ENCODE assay signal across 10 mouse cellular contexts in genomic region chr9:21987592-21988342, GRCm38 (mm10). TPM values are rescaled to one million over a fixed set of nuclear protein-coding genes. Genes with fewer than 3 reads are reported as not detected.
DNase-seq lines count a peak whose midpoint lies in the region; ATAC-seq and TF ChIP-seq lines count a peak whose summit lies in the region.
"Had no signal": no experiment of that assay in that cellular context is flagged by ENCODE, and none has a peak within 500 bp of the region (broad histone marks: within the 10 kb centered on the region; RNA-seq: fewer than 3 reads in every experiment).

No protein-coding gene starts in this region.

- peak overlapping the region; percentile 92 for H3K4me2 ChIP-seq in lung, embryonic 15.5 days
- H3K4me2 ChIP-seq in embryonic facial prominence, embryonic 14.5 days (ENCODE audit: low read depth, low read length): peak overlapping the region; percentile 56
- H3K4me2 ChIP-seq in kidney, embryonic 16.5 days (replicated peaks; ENCODE audit: low read depth, low read length): peak overlapping the region; percentile 86
- H3K4me2 ChIP-seq in stomach, embryonic 15.5 days: peak overlapping the region; percentile 90

- peak overlapping the region; percentile 51 for H3K4me3 ChIP-seq in lung, embryonic 15.5 days
- H3K4me3 ChIP-seq in lung, adult 2 months (replicated peaks; ENCODE audit: extremely low read depth, low read depth, low read length): no peak overlapping the region
- H3K4me3 ChIP-seq in embryonic facial prominence, embryonic 14.5 days (ENCODE audit: low read depth, low read length): peak overlapping the region; percentile 39; the same call in 1 of the 2 replicates
- H3K4me3 ChIP-seq in kidney, embryonic 16.5 days (ENCODE audit: low read length): peak overlapping the region; percentile 54
- peak overlapping the region; percentile 49 for H3K4me3 ChIP-seq in stomach, embryonic 15.5 days (replicated peaks)

- peaks cover 70% of the 10 kb centered on the region for H3K27me3 ChIP-seq in lung, embryonic 15.5 days
- peaks cover 75% of the 10 kb centered on the region for H3K27me3 ChIP-seq in embryonic facial prominence, embryonic 14.5 days (replicated peaks; ENCODE audit: control insufficient read depth, insufficient read depth, low read length)
- peaks cover 53% of the 10 kb centered on the region for H3K27me3 ChIP-seq in kidney, embryonic 16.5 days (ENCODE audit: insufficient read depth, low read length)
- H3K27me3 ChIP-seq in stomach, embryonic 15.5 days (replicated peaks): peaks cover 60% of the 10 kb centered on the region
- H3K27me3 ChIP-seq: Patski had no signal

- TF ChIP-seq CTCF in lung, adult 2 months (IDR thresholded peaks at IDR 0.05; ENCODE audit: insufficient read depth, low read length): no peak

- H3K27ac ChIP-seq in lung, embryonic 15.5 days: no peak overlapping the region
- no peak overlapping the region for H3K27ac ChIP-seq in embryonic facial prominence, embryonic 14.5 days (replicated peaks; ENCODE audit: low read depth, low read length)
- H3K27ac ChIP-seq in kidney, embryonic 16.5 days (ENCODE audit: low read length): no peak overlapping the region
- H3K27ac ChIP-seq in stomach, embryonic 15.5 days: no peak overlapping the region

- ATAC-seq in lung, embryonic 15.5 days (ENCODE audit: borderline replicate concordance, extremely low read depth, low FRiP score, low TSS enrichment): no peak
- ATAC-seq in embryonic facial prominence, embryonic 14.5 days (ENCODE audit: low read depth): no peak
- no peak for ATAC-seq in kidney, embryonic 16.5 days (ENCODE audit: low FRiP score, low TSS enrichment)
- no peak for ATAC-seq in stomach, embryonic 15.5 days (ENCODE audit: insufficient read depth, low FRiP score, low read depth)
- ATAC-seq in erythroblast, adult 5-6 weeks (replicated peaks; ENCODE audit: low FRiP score, poor library complexity, severe bottlenecking): no peak

- no peak for TF ChIP-seq POLR2A in lung, adult 2 months (IDR thresholded peaks at IDR 0.05; ENCODE audit: borderline replicate concordance, extremely low read depth, low read depth, low read length)

- peaks cover 22% of the 10 kb centered on the region for H3K4me1 ChIP-seq in lung, embryonic 15.5 days
- peaks cover 5% of the 10 kb centered on the region; the same call in 1 of the 2 replicates for H3K4me1 ChIP-seq in lung, adult 2 months (ENCODE audit: control insufficient read depth, insufficient read depth, low read length)
- 0 out of 2 replicates have a peak, but pooled peaks cover 14% of the 10 kb centered on the region for H3K4me1 ChIP-seq in embryonic facial prominence, embryonic 14.5 days (ENCODE audit: control insufficient read depth, insufficient read depth, low read length)
- H3K4me1 ChIP-seq in kidney, embryonic 16.5 days (ENCODE audit: insufficient read depth, low read length): peaks cover 24% of the 10 kb centered on the region
- H3K4me1 ChIP-seq in stomach, embryonic 15.5 days: peaks cover 24% of the 10 kb centered on the region

- H3K9ac ChIP-seq in lung, embryonic 15.5 days: no peak overlapping the region
- no peak overlapping the region for H3K9ac ChIP-seq in embryonic facial prominence, embryonic 14.5 days (ENCODE audit: low read depth, low read length)
- peak overlapping the region; percentile 40; the same call in 1 of the 2 replicates for H3K9ac ChIP-seq in kidney, embryonic 16.5 days (replicated peaks; ENCODE audit: low read length)
- no peak overlapping the region for H3K9ac ChIP-seq in stomach, embryonic 15.5 days

- no peaks in the 10 kb centered on the region for H3K9me3 ChIP-seq in lung, embryonic 15.5 days
- H3K9me3 ChIP-seq in embryonic facial prominence, embryonic 14.5 days (ENCODE audit: control insufficient read depth, low read length): no peaks in the 10 kb centered on the region
- no peaks in the 10 kb centered on the region for H3K9me3 ChIP-seq in kidney, embryonic 16.5 days (ENCODE audit: low read length)
- H3K9me3 ChIP-seq in stomach, embryonic 15.5 days: no peaks in the 10 kb centered on the region

- DNase-seq in lung, adult 2 months: no peak
- no peak for DNase-seq in embryonic facial prominence, embryonic 14.5 days (ENCODE audit: low spot score)
- no peak for DNase-seq in retina, embryonic 14.5 days (ENCODE audit: low spot score)
- DNase-seq in gastrocnemius, adult 8-10 months (ENCODE audit: low spot score in 2 of 2): no peak
- DNase-seq: heart, postnatal 36 days had no signal

- 8% methylated on average over 36 of the region's 36 CpGs for WGBS in lung, embryonic 15.5 days
- 33% methylated on average over 36 of the region's 36 CpGs for WGBS in lung, adult 2 months
- WGBS in embryonic facial prominence, embryonic 14.5 days: 8% methylated on average over 27 of the region's 36 CpGs
- WGBS in kidney, embryonic 16.5 days: 8% methylated on average over 36 of the region's 36 CpGs
- 9% methylated on average over 36 of the region's 36 CpGs for WGBS in stomach, embryonic 15.5 days

- H3K36me3 ChIP-seq in lung, embryonic 15.5 days: no peaks in the 10 kb centered on the region
- H3K36me3 ChIP-seq in embryonic facial prominence, embryonic 14.5 days (ENCODE audit: control insufficient read depth, insufficient read depth, low read length): no peaks in the 10 kb centered on the region
- H3K36me3 ChIP-seq in kidney, embryonic 16.5 days (ENCODE audit: insufficient read depth, low read length): no peaks in the 10 kb centered on the region
- H3K36me3 ChIP-seq in stomach, embryonic 15.5 days: no peaks in the 10 kb centered on the region

RNA-seq across cellular contexts. Expression of gene Rgl3, which starts 1.5 kb away (rescaled TPM):
- polyA plus RNA-seq in lung, embryonic 15.5 days (2015; fragmentation: Nextera tagmentation; extraction: Ambion mirVana): 4.9 and 7.2 TPM in 2 replicates
- 24.8 and 30.6 TPM in 2 replicates for polyA plus RNA-seq in lung, adult 2 months (2012; rRNA removed)
- 1.3 and 1.7 TPM in 2 replicates for polyA plus RNA-seq in embryonic facial prominence, embryonic 14.5 days (2014; fragmentation: Nextera tagmentation; extraction: Ambion mirVana)
- polyA plus RNA-seq in kidney, embryonic 16.5 days (2015; fragmentation: Nextera tagmentation; extraction: Ambion mirVana): 33.9 and 34.2 TPM in 2 replicates
- polyA plus RNA-seq in stomach, embryonic 15.5 days (2015; fragmentation: Nextera tagmentation; extraction: Ambion mirVana): 5.0 TPM in 2 replicates
- under 1 TPM; 0.27 to 0.88 (median 0.63) TPM for total RNA-seq in gastrocnemius, adult 8-10 months (2022)
- total RNA-seq in erythroblast, adult 5-6 weeks (2015; ENCODE audit: low replicate concordance): not detected in 2 replicates
- not detected in 2 replicates for total RNA-seq in erythroblast, adult 5-6 weeks (2017; ENCODE audit: low replicate concordance)

RNA-seq across cellular contexts. Expression of gene Ccdc151, which starts 14.7 kb away (rescaled TPM):
- polyA plus RNA-seq in lung, embryonic 15.5 days (2015; fragmentation: Nextera tagmentation; extraction: Ambion mirVana): 3.9 and 4.4 TPM in 2 replicates
- polyA plus RNA-seq in lung, adult 2 months (2012; rRNA removed): 2.9 and 3.6 TPM in 2 replicates
- 2.3 and 4.8 TPM in 2 replicates for polyA plus RNA-seq in embryonic facial prominence, embryonic 14.5 days (2014; fragmentation: Nextera tagmentation; extraction: Ambion mirVana)
- polyA plus RNA-seq in kidney, embryonic 16.5 days (2015; fragmentation: Nextera tagmentation; extraction: Ambion mirVana): 1.9 TPM in 2 replicates
- 0.32 and 0.45 TPM in 2 replicates for polyA plus RNA-seq in stomach, embryonic 15.5 days (2015; fragmentation: Nextera tagmentation; extraction: Ambion mirVana)
- not detected for total RNA-seq in gastrocnemius, adult 8-10 months (2022)
- 4.2 TPM in 1 of 2 replicates, not detected in the other for total RNA-seq in erythroblast, adult 5-6 weeks (2015; ENCODE audit: low replicate concordance)
- 0.84 and 0.85 TPM in 2 replicates for total RNA-seq in erythroblast, adult 5-6 weeks (2017; ENCODE audit: low replicate concordance)
- total RNA-seq: heart, postnatal 36 days had no signal

RNA-seq across cellular contexts. Expression of gene Prkcsh, which starts 14.8 kb away (rescaled TPM):
- polyA plus RNA-seq in lung, embryonic 15.5 days (2015; fragmentation: Nextera tagmentation; extraction: Ambion mirVana): 127 and 137 TPM in 2 replicates
- polyA plus RNA-seq in lung, adult 2 months (2012; rRNA removed): 52.9 and 58.0 TPM in 2 replicates
- polyA plus RNA-seq in embryonic facial prominence, embryonic 14.5 days (2014; fragmentation: Nextera tagmentation; extraction: Ambion mirVana): 86.6 and 95.2 TPM in 2 replicates
- 157 and 161 TPM in 2 replicates for polyA plus RNA-seq in kidney, embryonic 16.5 days (2015; fragmentation: Nextera tagmentation; extraction: Ambion mirVana)
- 105 and 113 TPM in 2 replicates for polyA plus RNA-seq in stomach, embryonic 15.5 days (2015; fragmentation: Nextera tagmentation; extraction: Ambion mirVana)
- total RNA-seq in gastrocnemius, adult 8-10 months (2022): 10 to 100 TPM; 25.3 to 27.8 (median 26.4) TPM
- total RNA-seq in erythroblast, adult 5-6 weeks (2015; ENCODE audit: low replicate concordance): 13.1 and 13.4 TPM in 2 replicates
- total RNA-seq in erythroblast, adult 5-6 weeks (2017; ENCODE audit: low replicate concordance): 20.2 and 25.0 TPM in 2 replicates

RNA-seq across cellular contexts. Expression of gene Epor, which starts 24.5 kb away (rescaled TPM):
- polyA plus RNA-seq in lung, embryonic 15.5 days (2015; fragmentation: Nextera tagmentation; extraction: Ambion mirVana): 6.8 and 7.3 TPM in 2 replicates
- polyA plus RNA-seq in lung, adult 2 months (2012; rRNA removed): 10.7 and 11.1 TPM in 2 replicates
- polyA plus RNA-seq in embryonic facial prominence, embryonic 14.5 days (2014; fragmentation: Nextera tagmentation; extraction: Ambion mirVana): 4.4 and 4.7 TPM in 2 replicates
- polyA plus RNA-seq in kidney, embryonic 16.5 days (2015; fragmentation: Nextera tagmentation; extraction: Ambion mirVana): 11.8 and 15.7 TPM in 2 replicates
- polyA plus RNA-seq in stomach, embryonic 15.5 days (2015; fragmentation: Nextera tagmentation; extraction: Ambion mirVana): 8.5 and 14.7 TPM in 2 replicates
- total RNA-seq in gastrocnemius, adult 8-10 months (2022): under 1 TPM in 2 of 4 experiments, not detected in 2; 0.17 to 0.31 TPM
- 68.1 and 70.3 TPM in 2 replicates for total RNA-seq in erythroblast, adult 5-6 weeks (2015; ENCODE audit: low replicate concordance)
- 70.3 and 91.0 TPM in 2 replicates for total RNA-seq in erythroblast, adult 5-6 weeks (2017; ENCODE audit: low replicate concordance)

RNA-seq across cellular contexts. Expression of gene Swsap1, which starts 32.2 kb away (rescaled TPM):
- 6.5 and 6.7 TPM in 2 replicates for polyA plus RNA-seq in lung, embryonic 15.5 days (2015; fragmentation: Nextera tagmentation; extraction: Ambion mirVana)
- polyA plus RNA-seq in lung, adult 2 months (2012; rRNA removed): 10.1 and 10.8 TPM in 2 replicates
- 9.5 and 10.1 TPM in 2 replicates for polyA plus RNA-seq in embryonic facial prominence, embryonic 14.5 days (2014; fragmentation: Nextera tagmentation; extraction: Ambion mirVana)
- polyA plus RNA-seq in kidney, embryonic 16.5 days (2015; fragmentation: Nextera tagmentation; extraction: Ambion mirVana): 9.0 TPM in 2 replicates
- 6.2 and 6.6 TPM in 2 replicates for polyA plus RNA-seq in stomach, embryonic 15.5 days (2015; fragmentation: Nextera tagmentation; extraction: Ambion mirVana)
- 1 to 10 TPM; 2.4 to 3.0 (median 2.7) TPM for total RNA-seq in gastrocnemius, adult 8-10 months (2022)
- total RNA-seq in erythroblast, adult 5-6 weeks (2015; ENCODE audit: low replicate concordance): 0.58 and 1.5 TPM in 2 replicates
- 3.8 and 6.6 TPM in 2 replicates for total RNA-seq in erythroblast, adult 5-6 weeks (2017; ENCODE audit: low replicate concordance)
